Mouse (Mus musculus): ENCODE measurements at regions not wholly inside any gene's neighbourhood (a gene's known extent, or its start where the extent isn't known, plus 50 kb on each side); places are given as distances from the start of the nearest gene placed in this dataset.

- Histone ChIP-seq H3K4me2 (ENCODE audit: low read depth, low read length, poor library complexity, severe bottlenecking) (no peak overlapping the region), H3K27ac (ENCODE audit: low read depth, low read length) (no peak overlapping the region), H3K4me1 (ENCODE audit: insufficient read depth, low read length) (no peaks in the 10 kb centered on the region), H3K4me3 (ENCODE audit: low read depth, low read length) (no peak overlapping the region), H3K9ac (replicated peaks; ENCODE audit: low read length, poor library complexity, severe bottlenecking) (no peak overlapping the region), H3K36me3 (ENCODE audit: insufficient read depth, low read length) (no peaks in the 10 kb centered on the region), H3K27me3 (ENCODE audit: insufficient read depth, low read length) (no peaks in the 10 kb centered on the region), H3K9me3 (ENCODE audit: low read length) (no peaks in the 10 kb centered on the region)
- DNase-seq (ENCODE audit: low spot score) (no peak), ATAC-seq (ENCODE audit: low FRiP score) (no peak)
- TF ChIP-seq CTCF (IDR thresholded peaks at IDR 0.05): no peak
- WGBS: 56% methylated on average over 3 of the region's 3 CpGs
These were observed 874.4 kb downstream of the Car8 start for GRCm38 (mm10) chr4:7364238-7365040.

- Histone ChIP-seq H3K4me1 (ENCODE audit: insufficient read depth, low read length) (no peaks in the 10 kb centered on the region), H3K4me2 (ENCODE audit: low read depth, low read length, poor library complexity, severe bottlenecking) (no peak overlapping the region), H3K27ac (ENCODE audit: low read depth, low read length) (no peak overlapping the region), H3K4me3 (ENCODE audit: low read depth, low read length) (no peak overlapping the region), H3K9me3 (ENCODE audit: low read length) (no peaks in the 10 kb centered on the region), H3K9ac (replicated peaks; ENCODE audit: low read length, poor library complexity, severe bottlenecking) (no peak overlapping the region), H3K36me3 (ENCODE audit: insufficient read depth, low read length) (no peaks in the 10 kb centered on the region), H3K27me3 (ENCODE audit: insufficient read depth, low read length) (no peaks in the 10 kb centered on the region)
- WGBS: 92% methylated on average over 2 of the region's 2 CpGs
- no peak for DNase-seq (ENCODE audit: low spot score)
- no peak for ATAC-seq (ENCODE audit: low FRiP score)
- no peak for TF ChIP-seq CTCF (IDR thresholded peaks at IDR 0.05)
These were observed 875.3 kb downstream of the Car8 start for GRCm38 (mm10) chr4:7363508-7363907.

- Histone ChIP-seq H3K36me3 (ENCODE audit: insufficient read depth, low read length) (no peaks in the 10 kb centered on the region), H3K9me3 (ENCODE audit: low read length) (no peaks in the 10 kb centered on the region), H3K4me3 (ENCODE audit: low read depth, low read length) (no peak overlapping the region), H3K9ac (replicated peaks; ENCODE audit: low read length, poor library complexity, severe bottlenecking) (no peak overlapping the region), H3K27me3 (ENCODE audit: insufficient read depth, low read length) (no peaks in the 10 kb centered on the region), H3K4me1 (ENCODE audit: insufficient read depth, low read length) (no peaks in the 10 kb centered on the region), H3K27ac (ENCODE audit: low read depth, low read length) (no peak overlapping the region), H3K4me2 (ENCODE audit: low read depth, low read length, poor library complexity, severe bottlenecking) (no peak overlapping the region)
- DNase-seq (ENCODE audit: low spot score) (no peak), ATAC-seq (ENCODE audit: low FRiP score) (no peak)
- 81% methylated on average over 3 of the region's 3 CpGs for WGBS
- TF ChIP-seq CTCF (IDR thresholded peaks at IDR 0.05): no peak
These were observed 882.6 kb downstream of the Car8 start for GRCm38 (mm10) chr4:7356202-7356601.

- WGBS: 81% methylated on average over 1 of the region's 1 CpGs
- DNase-seq (ENCODE audit: low spot score) (no peak), ATAC-seq (ENCODE audit: low FRiP score) (no peak)
- H3K4me1 ChIP-seq (ENCODE audit: insufficient read depth, low read length): no peaks in the 10 kb centered on the region
- no peaks in the 10 kb centered on the region for H3K36me3 ChIP-seq (ENCODE audit: insufficient read depth, low read length)
- H3K9me3 ChIP-seq (ENCODE audit: low read length): no peaks in the 10 kb centered on the region
- H3K4me2 ChIP-seq (ENCODE audit: low read depth, low read length, poor library complexity, severe bottlenecking): no peak overlapping the region
- no peak overlapping the region for H3K9ac ChIP-seq (replicated peaks; ENCODE audit: low read length, poor library complexity, severe bottlenecking)
- TF ChIP-seq CTCF (IDR thresholded peaks at IDR 0.05): no peak
- no peak overlapping the region for H3K4me3 ChIP-seq (ENCODE audit: low read depth, low read length)
- H3K27ac ChIP-seq (ENCODE audit: low read depth, low read length): no peak overlapping the region
- no peaks in the 10 kb centered on the region for H3K27me3 ChIP-seq (ENCODE audit: insufficient read depth, low read length)
These were observed 891.5 kb downstream of the Car8 start for GRCm38 (mm10) chr4:7347317-7347716.

GRCm38 (mm10) chr4:7341159-7341558 lies 897.7 kb downstream of the Car8 start:
- Histone ChIP-seq H3K4me2 (ENCODE audit: low read depth, low read length, poor library complexity, severe bottlenecking) (no peak overlapping the region), H3K9me3 (ENCODE audit: low read length) (no peaks in the 10 kb centered on the region), H3K27ac (ENCODE audit: low read depth, low read length) (no peak overlapping the region), H3K36me3 (ENCODE audit: insufficient read depth, low read length) (no peaks in the 10 kb centered on the region), H3K27me3 (ENCODE audit: insufficient read depth, low read length) (no peaks in the 10 kb centered on the region), H3K4me3 (ENCODE audit: low read depth, low read length) (no peak overlapping the region), H3K4me1 (ENCODE audit: insufficient read depth, low read length) (no peaks in the 10 kb centered on the region), H3K9ac (replicated peaks; ENCODE audit: low read length, poor library complexity, severe bottlenecking) (no peak overlapping the region)
- TF ChIP-seq CTCF (IDR thresholded peaks at IDR 0.05): no peak
- ATAC-seq (ENCODE audit: low FRiP score) (no peak), DNase-seq (ENCODE audit: low spot score) (no peak)
- WGBS: 97% methylated on average over 1 of the region's 1 CpGs

GRCm38 (mm10) chr4:7314261-7314660 lies 924.6 kb downstream of the Car8 start:
- no peaks in the 10 kb centered on the region for H3K9me3 ChIP-seq (ENCODE audit: low read length)
- no peaks in the 10 kb centered on the region for H3K36me3 ChIP-seq (ENCODE audit: insufficient read depth, low read length)
- H3K4me2 ChIP-seq (ENCODE audit: low read depth, low read length, poor library complexity, severe bottlenecking): no peak overlapping the region
- DNase-seq (ENCODE audit: low spot score): no peak
- WGBS: 80% methylated on average over 4 of the region's 4 CpGs
- H3K27me3 ChIP-seq (ENCODE audit: insufficient read depth, low read length): no peaks in the 10 kb centered on the region
- no peak overlapping the region for H3K9ac ChIP-seq (replicated peaks; ENCODE audit: low read length, poor library complexity, severe bottlenecking)
- no peak overlapping the region for H3K27ac ChIP-seq (ENCODE audit: low read depth, low read length)
- no peak overlapping the region for H3K4me3 ChIP-seq (ENCODE audit: low read depth, low read length)
- TF ChIP-seq CTCF (IDR thresholded peaks at IDR 0.05): no peak
- no peaks in the 10 kb centered on the region for H3K4me1 ChIP-seq (ENCODE audit: insufficient read depth, low read length)
- no peak for ATAC-seq (ENCODE audit: low FRiP score)
